Mouse (Mus musculus): ENCODE results near the gene Palld. TPM values are rescaled to one million over a fixed set of nuclear protein-coding genes. Genes with fewer than 3 reads are reported as not detected.

Palld gene
- total RNA-seq, 2 experiments from 2014 or later, result 66.8 to 71.5 TPM

DNA sequence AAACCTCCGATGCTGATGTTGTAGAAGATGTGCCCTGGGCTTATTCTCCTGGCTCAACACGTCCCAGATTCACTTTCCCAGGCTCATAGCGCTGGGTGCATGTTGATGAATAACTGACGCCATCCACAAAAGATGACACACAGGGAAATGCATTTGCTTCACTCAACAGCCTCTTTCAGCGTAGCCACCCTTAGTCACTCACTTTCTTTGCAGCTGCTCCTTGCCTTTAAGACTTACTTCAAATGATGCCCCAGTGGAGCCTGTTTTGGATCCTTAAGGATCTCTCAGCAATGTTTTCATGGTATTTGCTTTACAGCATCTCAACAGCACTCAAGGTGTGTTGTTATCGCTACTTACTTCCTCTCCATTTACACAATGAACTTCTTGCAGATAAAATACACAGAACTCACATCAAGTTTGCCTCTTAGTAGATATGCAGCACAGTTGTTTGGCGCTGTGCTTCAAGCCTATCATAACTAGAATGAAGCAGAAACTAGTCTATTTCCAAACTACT lies 105.9 kb downstream of the Palld start:
- H3K27ac ChIP-seq, result no peak overlapping the region
- no peak for DNase-seq
- TF ChIP-seq CTCF (IDR thresholded peaks at IDR 0.05), result no peak
- intact Hi-C loops (cut with DNase I), result no loop called here
- no peak overlapping the region for H3K4me3 ChIP-seq

GRCm38 (mm10) chr8:61789946-61790345 lies 112.5 kb downstream of the Palld start:
- intact Hi-C loops (cut with DNase I), result no loop called here
- no peak for DNase-seq
- TF ChIP-seq CTCF (IDR thresholded peaks at IDR 0.05), result no peak
- no peak overlapping the region for H3K27ac ChIP-seq
- H3K4me3 ChIP-seq, result no peak overlapping the region

- TF ChIP-seq CTCF (IDR thresholded peaks at IDR 0.05), result no peak
- no peak for DNase-seq
- H3K27ac ChIP-seq, result no peak overlapping the region
- H3K4me3 ChIP-seq, result no peak overlapping the region
- intact Hi-C loops (cut with DNase I), result no loop called here
These were observed 113.2 kb downstream of the Palld start for GRCm38 (mm10) chr8:61789289-61789688.

DNA sequence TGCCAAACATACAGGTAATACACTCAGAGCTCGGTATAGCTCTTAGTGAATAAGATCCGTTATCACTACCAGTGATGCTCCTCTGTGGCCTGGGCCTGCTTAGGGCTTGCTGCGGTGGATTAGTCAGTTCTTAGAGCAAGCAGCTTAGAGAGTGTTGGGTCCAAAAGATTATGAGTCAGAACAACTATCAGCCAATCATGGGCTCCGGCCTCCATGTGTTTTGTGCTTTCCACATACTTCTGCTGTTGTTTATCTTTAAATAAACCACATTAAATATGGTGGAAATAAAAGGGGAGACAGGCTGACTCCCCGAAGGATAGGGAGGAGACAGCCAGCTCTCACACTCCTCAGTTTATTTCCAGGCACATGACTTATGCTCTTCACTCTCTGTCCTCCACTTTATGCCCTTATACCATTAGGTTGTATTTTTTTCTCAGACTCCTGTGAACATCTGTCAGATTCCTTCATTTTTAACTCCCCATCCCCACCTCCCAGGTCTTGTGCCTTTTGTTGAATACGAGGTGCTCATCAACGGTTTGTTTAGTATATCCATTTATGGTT lies 119.5 kb downstream of the Palld start:
- TF ChIP-seq CTCF (IDR thresholded peaks at IDR 0.05), result no peak
- no peak overlapping the region for H3K27ac ChIP-seq
- no peak for DNase-seq
- H3K4me3 ChIP-seq, result no peak overlapping the region
- intact Hi-C loops (cut with DNase I), result no loop called here

- H3K27ac ChIP-seq, result no peak overlapping the region; the same call in 1 of the 2 replicates
- no peak for TF ChIP-seq CTCF (IDR thresholded peaks at IDR 0.05)
- H3K4me3 ChIP-seq, result no peak overlapping the region
- intact Hi-C loops (cut with DNase I), result no loop called here
- DNase-seq, result no peak
These were observed 121.7 kb downstream of the Palld start for GRCm38 (mm10) chr8:61780652-61781257.

DNA sequence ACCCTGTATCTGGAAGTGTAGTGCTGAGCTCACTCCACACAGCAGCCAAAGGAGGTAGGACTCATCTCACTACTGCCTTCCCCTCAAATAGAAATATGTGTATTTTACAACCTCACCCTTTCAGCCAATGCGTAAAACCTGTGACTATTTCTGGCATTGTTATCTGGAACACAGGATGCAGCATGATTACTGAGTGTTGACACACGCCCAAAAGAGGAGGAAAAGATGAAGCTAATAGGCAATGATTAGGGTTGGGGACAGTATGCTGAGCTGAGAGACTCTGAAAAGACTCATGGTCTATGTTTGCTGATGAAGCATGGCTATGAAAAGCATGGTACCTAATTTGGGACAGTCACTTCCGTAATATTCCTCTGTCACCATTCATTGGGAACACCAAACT lies 124.3 kb downstream of the Palld start:
- no peak for DNase-seq
- no peak for TF ChIP-seq CTCF (IDR thresholded peaks at IDR 0.05)
- intact Hi-C loops (cut with DNase I), result no loop called here
- H3K4me3 ChIP-seq, result no peak overlapping the region
- H3K27ac ChIP-seq, result no peak overlapping the region

DNA sequence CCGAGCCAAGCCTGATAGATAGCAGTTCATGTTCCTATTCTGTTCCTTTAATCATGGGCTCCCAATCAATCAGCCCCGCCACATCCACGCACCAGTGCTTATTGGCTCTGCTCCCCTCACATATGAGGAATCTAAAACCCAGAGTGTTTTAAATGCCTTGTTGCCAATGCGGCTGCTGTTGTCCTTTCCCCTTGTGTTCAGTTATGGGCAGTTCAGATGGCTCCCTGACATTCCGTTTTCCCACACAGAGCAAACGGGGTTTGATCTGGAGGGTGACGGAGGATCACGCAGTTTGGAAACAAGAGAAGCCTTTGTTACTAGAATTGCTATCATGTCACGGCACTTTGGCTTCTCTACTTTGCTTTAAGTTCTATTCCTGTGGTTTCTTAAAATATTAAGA lies 125.9 kb downstream of the Palld start:
- no peak for DNase-seq
- TF ChIP-seq CTCF (IDR thresholded peaks at IDR 0.05), result no peak
- intact Hi-C loops (cut with DNase I), result no loop called here
- Histone ChIP-seq H3K4me3 (no peak overlapping the region), H3K27ac (no peak overlapping the region)

GRCm38 (mm10) chr8:61775936-61776335 lies 126.6 kb downstream of the Palld start:
- Histone ChIP-seq H3K4me3 (no peak overlapping the region), H3K27ac (no peak overlapping the region)
- no peak for DNase-seq
- intact Hi-C loops (cut with DNase I), result no loop called here
- no peak for TF ChIP-seq CTCF (IDR thresholded peaks at IDR 0.05)

- Histone ChIP-seq H3K4me3 (no peak overlapping the region), H3K27ac (no peak overlapping the region)
- TF ChIP-seq CTCF (IDR thresholded peaks at IDR 0.05), result no peak
- intact Hi-C loops (cut with DNase I), result no loop called here
- no peak for DNase-seq
These were observed 128.3 kb downstream of the Palld start for GRCm38 (mm10) chr8:61774161-61774560.

DNA sequence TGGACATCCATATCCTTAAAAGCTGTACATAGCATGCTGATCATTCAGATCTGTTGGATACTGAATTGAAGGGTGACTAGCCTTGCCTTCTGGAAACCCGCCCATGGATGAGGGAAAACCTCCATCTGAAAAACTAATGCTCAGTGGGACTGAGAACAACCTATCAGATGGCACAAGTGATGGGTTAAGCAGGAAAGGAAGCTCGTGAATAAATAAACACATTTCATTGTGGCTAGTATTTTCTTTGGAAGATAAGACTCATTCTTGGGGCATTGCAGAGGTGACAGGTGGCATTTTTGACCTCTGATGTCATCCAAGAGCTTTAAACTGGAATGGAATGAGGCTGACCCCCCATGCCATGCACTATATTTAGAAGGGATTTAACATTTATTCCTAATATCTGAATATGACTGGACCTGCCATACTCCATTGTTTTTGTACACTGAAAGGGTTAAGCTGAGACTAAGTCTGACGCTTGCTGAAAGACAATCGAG lies 128.8 kb downstream of the Palld start:
- intact Hi-C loops (cut with DNase I), result no loop called here
- DNase-seq, result no peak
- Histone ChIP-seq H3K27ac (no peak overlapping the region), H3K4me3 (no peak overlapping the region)
- no peak for TF ChIP-seq CTCF (IDR thresholded peaks at IDR 0.05)

DNA sequence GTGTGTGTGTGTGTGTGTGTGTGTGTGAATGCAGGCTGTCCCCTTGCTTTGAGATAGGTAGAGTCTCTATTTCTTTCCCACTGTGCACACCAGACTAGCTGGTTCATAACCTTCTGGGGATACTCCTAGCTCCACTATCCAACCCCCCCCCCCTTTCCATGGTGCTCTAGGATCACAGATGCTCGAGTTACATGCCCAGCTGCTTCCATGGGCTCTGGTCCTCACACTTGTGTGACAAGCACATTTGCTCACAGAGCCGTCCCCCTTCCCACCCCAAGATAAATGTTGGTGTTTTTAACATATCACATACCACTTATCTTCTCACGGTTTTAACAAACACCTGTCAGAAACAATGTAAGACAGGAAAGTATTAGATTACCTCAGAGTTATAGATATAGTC lies 131.2 kb downstream of the Palld start:
- Histone ChIP-seq H3K4me3 (no peak overlapping the region), H3K27ac (no peak overlapping the region)
- intact Hi-C loops (cut with DNase I), result no loop called here
- no peak for TF ChIP-seq CTCF (IDR thresholded peaks at IDR 0.05)
- no peak for DNase-seq

DNA sequence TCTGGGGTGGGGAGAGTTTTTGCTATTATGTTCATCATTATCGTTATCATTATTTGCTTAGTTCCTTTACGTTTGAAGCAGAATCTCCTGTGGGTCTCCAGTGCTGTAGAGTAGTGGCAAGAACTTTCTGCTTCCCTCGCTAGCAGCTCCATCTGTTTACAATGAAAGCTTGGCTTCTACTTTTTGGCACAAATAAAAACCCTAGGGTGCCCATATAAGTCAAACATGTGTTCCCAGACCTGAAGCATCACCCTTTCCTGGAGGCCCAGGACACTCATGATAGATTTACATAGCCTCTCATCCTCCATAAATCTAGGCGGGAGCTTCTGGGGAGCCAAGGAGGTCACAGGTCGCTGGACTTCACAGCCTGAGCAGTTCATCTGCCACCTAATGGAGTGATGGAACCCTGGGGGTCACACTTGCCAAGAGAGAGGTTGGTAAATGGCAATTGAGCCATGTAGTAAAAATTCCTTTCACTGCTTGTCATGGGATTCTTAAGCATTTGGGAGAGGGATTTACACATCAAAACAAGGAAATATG lies 133.1 kb downstream of the Palld start:
- DNase-seq, result no peak
- intact Hi-C loops (cut with DNase I), result no loop called here

DNA sequence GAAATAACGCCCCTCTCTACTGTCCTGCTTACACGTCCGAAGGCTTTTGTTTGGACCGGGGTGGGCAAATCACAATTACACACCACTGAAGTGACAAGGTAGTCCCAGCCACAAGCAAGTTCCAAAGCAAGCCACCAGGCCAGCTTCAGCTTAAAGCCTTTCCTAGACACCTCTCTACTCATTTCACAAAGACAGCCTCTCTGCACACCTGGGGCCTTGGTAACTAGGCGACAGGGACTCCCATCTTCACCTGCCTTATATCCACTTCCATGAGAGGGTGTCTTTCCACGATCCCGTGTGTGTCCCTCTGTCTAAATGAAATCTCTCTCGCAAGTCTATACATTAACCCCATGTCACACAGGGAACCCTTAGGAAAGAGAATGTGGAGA lies 142.3 kb downstream of the Palld start:
- peak overlapping the region; percentile 77 for H3K27ac ChIP-seq
- no peak for TF ChIP-seq CTCF (IDR thresholded peaks at IDR 0.05)
- H3K4me3 ChIP-seq, result peak overlapping the region; percentile 77
- no peak for DNase-seq
- intact Hi-C loops (cut with DNase I), result loop anchor here (5.0 kb wide), 1 partner anchor 52 kb away; no protein-coding TSS in a partner anchor

More for the DNA sequence above, 133.1 kb downstream of the Palld start:
- Histone ChIP-seq H3K27ac (no peak overlapping the region), H3K4me3 (no peak overlapping the region)
- TF ChIP-seq CTCF (IDR thresholded peaks at IDR 0.05), result no peak

Data from gastrocnemius, adult 2 months (tissue).